Comparison of ENCODE assay signal across 10 mouse cellular contexts in genomic region chr9:34660566-34660965, GRCm38 (mm10).
DNase-seq lines count a peak whose midpoint lies in the region; ATAC-seq and TF ChIP-seq lines count a peak whose summit lies in the region.
"Had no signal": no experiment of that assay in that cellular context is flagged by ENCODE, and none has a peak within 500 bp of the region (broad histone marks: within the 10 kb centered on the region; RNA-seq: fewer than 3 reads in every experiment).

No protein-coding gene starts in this region.

- TF ChIP-seq EP300 in heart, postnatal 0 days (IDR thresholded peaks at IDR 0.05; ENCODE audit: low read depth): no peak
- no peak for TF ChIP-seq EP300 in liver, postnatal 0 days (IDR thresholded peaks at IDR 0.05; ENCODE audit: low read depth)

- H3K4me3 ChIP-seq in heart, postnatal 0 days (ENCODE audit: low read depth, low read length): no peak overlapping the region
- H3K4me3 ChIP-seq in liver, postnatal 0 days (ENCODE audit: low read depth, low read length): no peak overlapping the region
- no peak overlapping the region for H3K4me3 ChIP-seq in liver, embryonic 12.5 days
- H3K4me3 ChIP-seq: megakaryocyte, embryonic 14.5 days had no signal

- no peak overlapping the region for H3K4me2 ChIP-seq in heart, postnatal 0 days (ENCODE audit: low read depth, low read length)
- H3K4me2 ChIP-seq in liver, postnatal 0 days (ENCODE audit: low read depth, low read length): no peak overlapping the region
- H3K4me2 ChIP-seq in liver, embryonic 12.5 days: no peak overlapping the region

- no peaks in the 10 kb centered on the region for H3K36me3 ChIP-seq in heart, postnatal 0 days (replicated peaks; ENCODE audit: control insufficient read depth, insufficient read depth, low read length)
- H3K36me3 ChIP-seq in liver, postnatal 0 days (replicated peaks; ENCODE audit: insufficient read depth, low read length): no peaks in the 10 kb centered on the region
- H3K36me3 ChIP-seq in liver, embryonic 12.5 days: no peaks in the 10 kb centered on the region

- ATAC-seq in heart, postnatal 0 days (ENCODE audit: insufficient read depth, low read depth): no peak
- ATAC-seq in liver, postnatal 0 days: no peak
- no peak for ATAC-seq in liver, embryonic 12.5 days

- peak; percentile 65 for TF ChIP-seq CTCF in heart, postnatal 0 days (IDR thresholded peaks at IDR 0.05; ENCODE audit: low read depth)
- TF ChIP-seq CTCF in liver, postnatal 0 days (IDR thresholded peaks at IDR 0.05; ENCODE audit: low read depth): peak; percentile 31

- peak; percentile 26 for DNase-seq in heart, postnatal 0 days (ENCODE audit: low spot score)
- DNase-seq in heart, adult 9 months (ENCODE audit: low spot score in 2 of 2): no peak
- no peak for DNase-seq in liver, postnatal 0 days
- DNase-seq in ZHBTc4 (ENCODE audit: low read depth, low spot score): peak; percentile 16
- DNase-seq in lung, postnatal 36 days: peak; percentile 8
- no peak for DNase-seq in urinary bladder, postnatal 36 days (ENCODE audit: low spot score in 2 of 2)
- DNase-seq: kidney, postnatal 25 days; left cerebral cortex, postnatal 4 days had no signal

- no peaks in the 10 kb centered on the region for H3K9me3 ChIP-seq in heart, postnatal 0 days (replicated peaks; ENCODE audit: control insufficient read depth, low read length)
- no peaks in the 10 kb centered on the region for H3K9me3 ChIP-seq in liver, postnatal 0 days (ENCODE audit: low read length)
- H3K9me3 ChIP-seq in liver, embryonic 12.5 days (replicated peaks): no peaks in the 10 kb centered on the region
- H3K9me3 ChIP-seq: megakaryocyte, embryonic 14.5 days had no signal

- no peak overlapping the region for H3K27ac ChIP-seq in heart, postnatal 0 days (ENCODE audit: low read depth)
- H3K27ac ChIP-seq in liver, postnatal 0 days (ENCODE audit: low read depth): no peak overlapping the region
- H3K27ac ChIP-seq in liver, embryonic 12.5 days: no peak overlapping the region

- no peaks in the 10 kb centered on the region for H3K27me3 ChIP-seq in heart, postnatal 0 days (ENCODE audit: control insufficient read depth, insufficient read depth, low read length)
- no peaks in the 10 kb centered on the region for H3K27me3 ChIP-seq in liver, postnatal 0 days (ENCODE audit: insufficient read depth, low read length)
- H3K27me3 ChIP-seq in liver, embryonic 12.5 days (replicated peaks): no peaks in the 10 kb centered on the region
- H3K27me3 ChIP-seq: megakaryocyte, embryonic 14.5 days had no signal

- H3K9ac ChIP-seq in heart, postnatal 0 days (replicated peaks; ENCODE audit: low read depth, low read length): no peak overlapping the region
- H3K9ac ChIP-seq in liver, postnatal 0 days (replicated peaks): no peak overlapping the region
- no peak overlapping the region for H3K9ac ChIP-seq in liver, embryonic 12.5 days

- H3K4me1 ChIP-seq in heart, postnatal 0 days (ENCODE audit: control insufficient read depth, insufficient read depth): no peaks in the 10 kb centered on the region
- H3K4me1 ChIP-seq in liver, postnatal 0 days (ENCODE audit: insufficient read depth): no peaks in the 10 kb centered on the region
- no peaks in the 10 kb centered on the region for H3K4me1 ChIP-seq in liver, embryonic 12.5 days
- H3K4me1 ChIP-seq: megakaryocyte, embryonic 14.5 days had no signal

- WGBS in heart, postnatal 0 days: 52% methylated on average over 1 of the region's 1 CpGs
- WGBS in liver, postnatal 0 days (ENCODE audit: insufficient replicate concordance): 72% methylated on average over 1 of the region's 1 CpGs
- WGBS in liver, embryonic 12.5 days (ENCODE audit: insufficient replicate concordance): 52% methylated on average over 1 of the region's 1 CpGs

Comparison
In these comparisons a context has a peak if more than half of its experiments do, and no peak if none do; other contexts are left out.
1. DNase-seq: peak in heart, postnatal 0 days (single experiment), ZHBTc4 (single experiment) and lung, postnatal 36 days (single experiment); none in heart, adult 9 months (0 of 2), liver, postnatal 0 days (single experiment) and urinary bladder, postnatal 36 days (0 of 2).